Mouse (Mus musculus): ENCODE results near the gene Lss.

The Lss gene

DNA sequence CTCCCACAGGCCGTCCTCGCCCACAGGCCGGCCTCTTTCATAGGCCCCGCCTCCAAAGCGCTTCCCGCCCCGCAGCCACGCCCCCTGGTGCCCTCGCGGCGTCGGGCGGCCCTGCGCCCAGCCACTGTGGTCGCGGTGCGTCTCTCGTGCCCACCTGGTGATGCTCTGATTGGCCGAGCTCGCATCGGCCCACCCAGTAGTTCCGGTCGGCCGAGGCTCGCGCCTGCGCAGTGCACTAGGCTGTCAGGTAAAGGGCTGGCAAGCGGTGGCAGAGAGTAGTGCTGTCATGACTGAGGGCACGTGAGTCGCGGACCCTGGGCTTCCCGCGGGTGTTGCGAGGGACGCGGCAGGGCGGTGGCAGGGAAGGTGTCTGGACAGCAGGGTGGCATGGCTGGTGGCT lies at the start of gene Lss:
Gene Lss (plus strand): TSS at position 214 of the 400 bp plus-strand sequence.
- peak; percentile 96 to 97 for DNase-seq (ENCODE audit: low spot score in 2 of 2)

DNA sequence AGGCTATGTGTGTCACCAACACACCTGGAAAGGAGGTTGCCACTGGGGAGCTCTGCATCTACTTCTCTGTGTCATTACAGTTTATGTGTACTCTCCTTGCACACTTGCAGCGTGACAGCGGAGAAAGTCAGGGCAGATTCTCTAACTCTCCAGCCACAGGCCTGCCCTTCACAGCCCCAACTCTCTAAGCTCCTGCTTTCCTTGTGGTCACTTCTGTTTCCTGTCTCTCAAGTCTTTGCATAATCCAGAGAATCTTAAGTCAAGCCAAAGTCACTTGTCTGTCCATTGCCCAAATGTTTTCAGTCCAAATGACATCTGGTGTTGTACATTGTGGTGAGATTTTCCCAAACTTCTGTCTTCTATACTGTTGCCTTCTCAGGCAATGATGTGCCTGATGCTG lies 45.1 kb upstream of the Lss start:
- DNase-seq (ENCODE audit: low spot score in 2 of 2): no peak

DNA sequence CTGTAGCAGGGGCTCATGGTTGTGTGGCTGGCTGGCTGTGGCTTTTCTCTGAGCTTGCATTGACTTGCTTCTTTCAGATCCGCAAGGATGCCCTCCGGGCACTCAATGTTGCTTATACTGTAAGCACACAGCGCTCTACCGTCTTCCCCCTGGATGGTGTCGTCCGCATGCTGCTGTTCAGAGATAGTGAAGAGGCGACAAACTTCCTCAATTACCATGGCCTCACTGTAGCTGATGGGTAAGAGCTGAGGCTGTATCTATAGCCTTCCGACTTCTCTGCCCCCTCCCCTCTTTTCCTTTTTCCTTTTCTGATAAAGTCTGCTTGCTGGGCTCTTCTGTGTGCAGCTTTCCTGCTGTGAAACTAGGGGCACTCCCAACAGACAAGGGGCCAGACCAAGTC lies 43.1 kb upstream of the Lss start:
- DNase-seq (ENCODE audit: low spot score in 2 of 2): no peak

DNA sequence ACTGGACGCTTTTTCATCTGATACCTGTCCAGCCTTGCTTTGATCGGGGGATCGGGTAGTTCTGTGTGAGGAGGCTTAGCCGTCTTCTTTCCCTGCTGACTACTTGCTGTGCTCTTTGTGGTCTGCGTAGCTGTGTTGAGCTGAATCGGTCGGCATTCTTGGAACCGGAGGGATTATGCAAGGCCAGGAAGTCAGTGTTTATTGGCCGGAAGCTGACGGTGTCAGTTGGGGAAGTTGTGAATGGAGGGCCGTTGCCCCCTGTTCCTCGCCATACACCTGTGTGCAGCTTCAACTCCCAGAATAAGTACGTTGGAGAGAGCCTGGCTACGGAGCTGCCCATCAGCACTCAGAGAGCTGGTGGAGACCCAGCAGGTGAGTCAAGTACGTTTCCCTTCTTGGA lies 42.2 kb upstream of the Lss start:
- DNase-seq (ENCODE audit: low spot score in 2 of 2): no peak

DNA sequence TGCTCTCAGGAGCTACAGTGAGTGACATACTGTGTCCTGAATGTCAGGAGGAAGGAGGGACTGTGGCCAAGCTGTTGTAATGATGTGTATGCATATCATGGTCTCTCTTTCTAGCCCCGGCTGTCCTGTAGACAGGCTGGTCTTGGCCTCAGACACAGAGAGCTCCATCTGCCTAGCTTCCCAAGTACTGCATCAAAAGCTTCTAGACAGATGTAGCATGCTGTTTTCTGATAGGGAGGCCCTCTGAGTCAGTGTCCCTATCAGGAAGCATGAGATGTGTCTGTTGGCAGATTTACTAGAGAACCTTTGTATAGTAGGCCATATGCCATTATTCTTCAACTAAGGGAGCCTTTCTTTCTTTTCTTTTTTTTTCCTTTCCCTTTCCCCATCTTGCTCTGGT lies 37.9 kb upstream of the Lss start:
- DNase-seq (ENCODE audit: low spot score in 2 of 2): no peak

DNA sequence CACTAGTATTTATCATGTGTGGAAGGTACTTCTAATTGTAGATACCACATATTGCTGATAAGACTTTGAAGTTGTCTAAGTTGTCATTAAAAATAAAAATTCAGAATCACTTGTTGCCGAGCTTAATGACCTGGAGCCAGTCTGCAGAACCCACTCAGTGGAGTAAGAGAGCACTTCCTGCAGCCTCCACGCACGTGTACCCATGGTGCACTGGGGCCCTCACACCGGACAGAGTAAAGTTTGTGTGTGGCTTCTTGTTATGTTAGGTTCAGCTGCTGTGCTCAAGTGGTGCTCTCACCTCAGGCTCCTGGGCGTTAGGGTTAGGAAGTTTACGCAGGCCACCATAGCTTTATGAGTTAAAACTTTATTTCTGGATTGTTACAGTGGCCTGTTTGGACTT lies 35.9 kb upstream of the Lss start:
- no peak for DNase-seq (ENCODE audit: low spot score in 2 of 2)

DNA sequence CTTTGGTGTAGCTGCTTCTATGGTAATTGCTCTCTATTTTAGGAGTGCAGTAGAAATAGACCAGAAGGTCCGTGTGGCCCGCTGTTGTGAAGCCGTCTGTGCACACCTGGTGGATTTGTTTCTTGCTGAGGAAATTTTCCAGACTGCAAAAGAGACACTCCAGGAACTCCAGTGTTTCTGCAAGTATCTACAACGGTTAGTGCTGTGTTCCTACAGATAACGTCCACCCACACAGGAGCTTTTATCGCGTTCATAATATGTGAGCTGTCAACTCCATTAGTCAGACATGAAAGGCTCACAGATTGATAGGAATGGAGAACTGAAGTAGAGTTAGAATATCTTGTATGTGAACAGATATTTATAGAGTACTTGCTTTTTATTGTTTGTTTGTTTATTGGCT lies 35.0 kb upstream of the Lss start:
- DNase-seq (ENCODE audit: low spot score in 2 of 2): no peak

DNA sequence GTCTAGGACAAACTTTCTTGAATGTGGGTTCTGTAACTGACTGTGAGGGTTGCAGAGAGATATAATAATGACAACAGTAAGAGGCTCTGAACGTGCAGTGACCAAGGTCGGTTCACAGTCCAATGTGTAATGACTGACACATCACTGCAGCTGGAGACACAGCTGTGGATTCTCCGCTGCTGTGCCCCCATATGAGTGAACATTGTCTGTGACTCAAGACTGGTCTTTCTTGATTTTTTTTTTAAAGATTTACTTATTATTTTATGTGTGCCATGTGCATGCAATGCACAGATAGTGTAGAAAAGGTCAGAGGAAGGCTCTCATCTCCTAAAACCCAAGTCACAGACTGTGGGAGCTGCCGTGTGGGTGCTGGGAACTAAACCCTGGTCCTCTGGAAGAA lies 33.9 kb upstream of the Lss start:
- DNase-seq (ENCODE audit: low spot score in 2 of 2): no peak

DNA sequence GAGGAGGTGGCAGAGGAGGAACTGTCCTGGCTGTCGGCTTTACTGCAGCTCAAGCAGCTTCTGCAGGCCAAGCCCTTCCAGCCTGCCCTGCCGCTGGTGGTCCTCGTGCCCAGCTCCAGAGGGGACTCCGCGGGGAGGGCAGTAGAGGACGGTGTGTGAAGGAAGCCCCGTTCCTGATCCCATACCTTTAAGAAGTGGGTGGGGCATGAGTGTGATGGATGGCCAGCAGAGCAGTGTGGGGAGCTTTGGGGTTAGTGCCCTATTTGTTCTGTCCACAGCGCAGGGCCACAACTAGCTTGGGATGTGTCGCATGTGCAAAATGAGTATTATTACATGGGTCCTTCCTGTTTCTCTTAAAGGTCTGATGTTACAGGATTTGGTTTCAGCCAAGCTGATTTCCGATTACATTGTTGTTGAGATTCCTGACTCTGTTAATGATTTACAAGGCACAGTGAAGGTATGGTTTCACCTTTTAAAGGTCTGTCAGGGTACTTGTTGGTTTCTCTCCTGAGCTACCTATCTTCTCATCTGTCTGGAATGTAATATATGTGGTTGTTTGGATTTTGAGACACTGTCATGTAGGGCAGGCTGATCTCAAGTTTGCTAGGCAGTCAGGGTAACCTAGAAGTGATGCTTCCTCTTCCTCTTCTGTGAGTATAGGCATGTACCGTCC lies 27.0 kb upstream of the Lss start:
- no peak for DNase-seq (ENCODE audit: low spot score in 2 of 2)

DNA sequence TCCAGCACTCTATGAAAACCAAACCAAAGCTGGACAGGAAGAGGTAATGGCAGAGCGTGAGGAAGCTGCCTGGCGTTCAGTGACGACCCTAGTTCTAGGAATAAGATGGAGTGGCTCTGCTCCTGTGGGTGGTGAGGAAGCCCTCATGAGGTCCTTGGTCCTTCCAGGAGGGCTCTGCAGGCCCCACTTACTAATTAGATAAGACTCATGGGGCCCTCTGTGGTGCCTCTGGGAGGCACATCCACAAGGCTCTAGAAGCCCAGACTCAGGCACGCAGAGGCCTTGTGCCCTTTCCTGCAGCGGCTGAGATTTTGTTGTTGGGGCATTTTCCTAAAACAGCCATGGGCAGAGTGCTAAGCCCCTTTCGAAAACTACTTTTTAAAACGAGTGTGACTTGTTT lies 25.5 kb upstream of the Lss start:
- no peak for DNase-seq (ENCODE audit: low spot score in 2 of 2)

DNA sequence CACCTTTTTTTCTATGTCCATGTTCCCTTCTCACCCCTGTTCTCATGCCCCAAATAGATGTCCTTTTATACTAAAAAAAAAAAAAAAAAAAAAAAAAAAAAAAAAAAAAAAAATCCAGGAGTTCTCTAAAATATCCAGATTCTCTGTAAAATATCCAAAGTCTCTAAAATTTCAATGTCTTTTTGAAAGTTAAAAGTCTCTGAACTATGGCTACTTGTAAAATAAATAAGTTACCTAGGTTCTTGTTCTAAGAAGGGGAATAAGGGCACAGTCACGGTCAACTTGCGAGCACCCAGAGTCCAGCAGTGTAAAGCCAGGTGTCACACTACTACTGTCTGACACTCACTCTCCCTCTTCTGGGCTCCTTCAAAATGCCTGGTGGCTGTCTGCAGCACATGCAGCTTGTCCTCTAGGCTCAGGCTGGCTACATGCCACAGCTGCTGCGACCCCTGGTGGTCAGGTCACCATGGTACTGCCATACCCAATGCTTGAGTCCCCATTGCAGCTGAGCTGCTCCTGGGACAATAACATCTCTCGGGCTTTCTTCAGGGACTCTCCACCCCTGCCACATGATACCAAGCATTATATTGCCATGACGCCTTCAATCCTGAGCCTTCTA lies 18.3 kb upstream of the Lss start:
- peak; percentile 35 to 41 for DNase-seq (ENCODE audit: low spot score in 2 of 2)

DNA sequence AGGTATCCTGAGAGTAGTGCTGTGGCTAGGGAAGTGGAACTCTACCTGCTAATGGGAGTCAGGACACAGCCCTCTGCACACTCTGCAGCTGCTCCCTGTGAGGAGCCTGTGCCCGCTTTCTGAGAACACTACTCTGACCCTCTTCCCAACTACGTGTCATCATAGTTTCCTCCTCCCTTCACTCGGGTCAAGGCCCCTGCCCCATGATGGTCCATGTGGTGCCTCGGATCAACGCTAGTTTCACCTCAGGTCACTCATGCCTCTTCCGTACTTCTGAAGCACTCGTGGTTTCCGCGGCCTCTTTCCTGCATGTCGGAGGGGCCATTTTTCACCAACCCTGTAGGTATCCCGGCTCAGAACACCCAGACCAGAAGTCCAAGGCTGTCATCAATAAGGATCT lies 466 bp upstream of the Lss start:
- DNase-seq (ENCODE audit: low spot score in 2 of 2): no peak

DNA sequence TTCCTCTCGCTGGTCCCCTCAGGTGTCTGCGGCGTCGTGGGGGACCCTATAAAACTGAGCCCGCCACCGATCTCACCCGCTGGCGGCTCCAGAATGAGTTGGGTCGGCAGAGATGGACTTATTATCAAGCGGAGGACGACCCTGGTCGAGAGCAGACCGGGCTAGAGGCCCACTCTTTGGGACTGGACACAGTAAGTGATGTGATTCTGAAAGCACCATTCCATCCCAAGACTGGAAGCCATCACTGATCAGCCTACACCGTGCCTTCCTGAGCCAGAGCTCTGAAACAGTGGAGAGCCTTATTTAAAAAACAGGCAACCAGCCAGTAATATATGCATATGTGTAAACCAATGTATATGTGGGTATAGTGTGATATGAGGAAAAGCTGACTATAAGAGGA lies 440 bp downstream of the Lss start:
- no peak for DNase-seq (ENCODE audit: low spot score in 2 of 2)

DNA sequence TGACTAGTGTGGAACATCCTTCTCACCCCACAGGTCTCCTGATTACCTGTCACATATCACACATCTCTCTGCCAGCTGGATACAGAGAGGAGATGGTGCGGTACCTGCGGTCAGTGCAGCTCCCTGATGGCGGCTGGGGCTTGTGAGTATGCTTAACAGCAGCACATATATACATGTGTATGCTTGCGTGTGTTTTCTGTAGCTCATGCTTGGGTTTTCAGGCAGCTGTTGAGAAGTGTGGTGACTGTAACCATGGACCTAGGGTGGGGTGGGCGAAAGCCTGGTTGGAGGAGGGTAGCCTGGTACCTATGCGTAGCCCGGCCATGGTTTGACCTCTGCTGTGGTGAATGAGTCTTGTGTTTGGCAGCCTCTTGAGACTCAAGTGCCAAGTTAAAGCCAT lies 4.1 kb downstream of the Lss start:
- no peak for DNase-seq (ENCODE audit: low spot score in 2 of 2)

DNA sequence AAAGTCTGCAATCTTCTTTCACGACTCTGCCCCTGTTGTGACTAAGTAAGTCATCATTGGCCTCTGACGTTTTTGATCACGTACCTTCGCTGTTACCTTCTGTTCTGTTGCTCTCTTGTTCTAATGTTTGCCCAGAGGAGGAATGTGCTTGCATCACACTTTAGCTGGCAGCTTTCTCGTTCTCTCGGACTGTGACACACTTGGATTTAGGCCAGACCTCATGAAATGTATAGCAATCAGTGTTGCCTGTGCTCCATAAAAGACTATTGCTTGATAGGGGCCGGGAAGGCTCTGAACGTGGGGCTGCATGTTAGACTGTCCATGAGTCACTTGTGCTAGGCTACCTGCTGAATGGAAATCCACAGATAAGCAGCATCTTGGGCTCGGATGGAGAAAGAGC lies 6.2 kb downstream of the Lss start:
- DNase-seq (ENCODE audit: low spot score in 2 of 2): no peak

DNA sequence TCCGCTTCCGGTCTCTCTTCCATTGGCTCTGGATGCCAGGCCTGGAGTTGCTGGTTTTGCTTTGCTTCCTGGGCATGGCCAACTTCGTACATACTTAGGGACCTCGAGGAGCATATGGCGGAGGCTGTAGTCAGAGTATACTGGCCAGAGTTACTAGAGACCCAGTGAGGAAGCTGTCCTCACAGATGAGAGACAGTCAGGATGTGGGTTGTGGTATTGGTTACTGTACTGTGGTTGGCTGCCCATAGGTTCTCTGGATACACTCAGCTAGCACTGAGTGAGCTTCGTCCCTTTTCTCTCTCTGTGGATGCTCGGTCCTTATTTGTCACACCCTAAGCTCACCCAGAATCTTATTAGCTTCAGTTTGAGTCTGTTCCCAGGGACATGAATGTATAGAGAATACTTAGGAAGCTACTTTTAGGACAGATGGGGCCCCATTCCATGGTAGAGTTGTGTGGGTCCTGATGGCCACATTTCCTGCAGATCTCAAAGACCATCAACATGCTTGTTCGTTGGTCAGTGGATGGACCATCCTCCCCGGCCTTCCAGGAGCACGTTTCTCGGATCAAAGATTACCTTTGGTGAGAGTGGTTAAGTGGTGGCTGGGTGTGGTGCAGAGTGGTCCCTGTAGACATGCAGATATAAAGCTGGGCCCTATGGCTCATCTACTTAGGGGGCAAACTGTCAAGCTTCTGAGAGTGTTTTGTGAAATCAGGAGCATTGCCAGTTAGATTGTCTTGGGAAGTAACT lies 10.1 kb downstream of the Lss start:
- no peak for DNase-seq (ENCODE audit: low spot score in 2 of 2)

DNA sequence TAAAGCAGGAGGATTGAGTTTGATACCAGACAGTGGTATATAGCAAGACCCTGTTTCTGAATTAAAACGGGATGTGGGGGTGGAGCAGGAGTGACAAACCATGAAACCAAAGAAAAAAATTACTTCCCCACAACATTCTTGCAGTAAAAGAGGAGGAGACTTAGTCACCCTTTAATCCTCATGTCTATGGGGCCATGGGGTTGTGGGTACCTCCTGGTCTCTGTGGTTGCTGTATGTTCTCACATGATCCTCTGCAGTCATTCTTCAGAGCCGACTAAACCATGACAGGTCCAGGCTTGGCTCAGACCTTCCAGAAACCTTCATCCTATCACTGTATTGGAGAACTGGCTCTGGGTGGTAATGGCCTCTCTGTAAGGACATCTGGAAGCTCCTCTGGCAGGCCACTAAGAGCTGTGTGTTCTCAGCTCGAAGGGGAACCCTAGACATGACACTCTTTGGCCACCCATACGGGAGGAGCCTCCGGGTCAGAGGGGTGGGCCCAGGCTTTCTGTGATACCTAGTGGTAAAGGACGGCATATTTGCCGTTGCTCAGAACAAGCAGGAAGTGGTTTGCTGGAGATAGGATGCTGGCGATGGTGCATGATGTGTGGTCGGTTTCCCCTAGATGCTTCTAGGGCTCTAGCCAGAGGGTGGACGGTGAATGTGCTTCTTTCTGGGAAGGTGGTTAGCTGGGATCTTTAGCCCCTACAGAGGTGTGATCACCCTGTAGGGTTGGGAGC lies 11.4 kb downstream of the Lss start:
- DNase-seq (ENCODE audit: low spot score in 2 of 2): no peak

DNA sequence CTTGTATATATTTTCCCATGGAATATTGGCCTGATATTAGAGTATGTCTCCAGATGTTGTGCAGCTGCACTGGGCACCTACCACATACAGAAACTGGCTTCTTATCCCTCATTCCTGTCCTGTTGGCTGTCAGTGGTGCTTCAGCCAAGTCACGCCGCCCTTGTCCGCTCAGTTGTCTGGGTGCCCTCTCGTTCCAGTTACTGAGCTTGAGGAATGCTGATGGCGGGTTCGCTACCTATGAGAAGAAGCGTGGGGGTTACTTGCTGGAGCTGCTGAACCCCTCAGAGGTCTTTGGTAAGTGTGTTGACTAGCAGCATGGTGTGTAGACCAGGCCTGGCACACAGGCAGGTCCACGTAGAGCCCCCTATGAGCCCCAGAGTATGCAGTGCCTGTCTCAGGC lies 15.2 kb downstream of the Lss start:
- DNase-seq (ENCODE audit: low spot score in 2 of 2): no peak

DNA sequence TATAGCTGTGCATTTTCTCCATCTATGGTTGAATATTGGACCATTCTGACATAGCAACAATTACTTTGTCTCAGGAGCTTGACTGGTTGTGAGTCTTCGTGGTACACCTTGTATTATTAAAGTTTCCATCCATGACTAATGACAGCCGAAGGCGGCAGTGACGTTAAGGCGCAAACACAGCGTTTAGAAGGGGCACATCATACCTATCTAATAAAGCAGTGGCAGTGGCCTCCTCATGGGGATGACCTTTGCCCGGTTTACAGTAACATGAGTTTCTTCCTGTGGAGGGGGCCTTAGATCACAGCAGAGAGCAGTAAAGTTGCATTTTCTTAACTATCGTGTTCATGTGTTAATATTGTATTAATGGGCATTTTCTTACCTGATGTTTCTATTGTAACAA lies 16.8 kb downstream of the Lss start:
- no peak for DNase-seq (ENCODE audit: low spot score in 2 of 2)

DNA sequence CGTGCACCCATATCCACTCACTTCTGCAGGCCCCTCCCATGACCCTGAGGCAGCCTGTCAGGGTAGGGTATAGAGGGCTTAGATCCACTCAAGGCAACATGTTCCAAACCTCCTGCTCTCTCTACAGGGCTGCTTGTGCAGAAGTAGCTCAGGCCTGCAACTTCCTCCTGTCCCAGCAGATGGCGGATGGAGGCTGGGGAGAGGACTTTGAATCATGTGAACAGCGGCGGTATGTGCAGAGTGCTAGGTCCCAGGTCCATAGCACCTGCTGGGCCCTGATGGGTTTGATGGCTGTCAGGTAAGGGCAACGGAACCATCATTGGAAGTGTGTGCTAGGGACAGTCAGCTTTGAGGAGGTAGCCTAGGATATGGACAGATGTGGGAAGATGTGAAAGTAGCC lies 19.1 kb downstream of the Lss start:
- peak in 1 of 2 experiments; percentile 20 for DNase-seq (ENCODE audit: low spot score in 2 of 2)

DNA sequence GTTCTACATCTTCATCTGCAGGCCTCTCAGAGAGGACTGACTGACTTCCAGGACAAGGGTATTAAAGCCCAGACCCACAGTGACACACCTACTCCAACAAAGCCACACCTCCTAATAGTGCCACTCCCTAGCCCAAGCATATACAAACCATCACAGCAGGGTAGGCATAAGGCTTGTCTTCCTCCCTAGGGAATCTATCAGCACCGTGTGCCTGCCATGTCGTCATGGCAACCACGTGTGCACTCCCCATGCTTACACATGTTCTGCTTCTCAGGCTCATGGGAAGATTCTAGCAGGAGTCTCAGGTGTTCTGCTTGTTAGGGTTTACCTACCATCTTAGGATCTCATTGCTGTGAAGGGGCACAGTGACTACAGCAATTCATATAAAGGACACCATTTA lies 20.2 kb downstream of the Lss start:
- DNase-seq (ENCODE audit: low spot score in 2 of 2): no peak

DNA sequence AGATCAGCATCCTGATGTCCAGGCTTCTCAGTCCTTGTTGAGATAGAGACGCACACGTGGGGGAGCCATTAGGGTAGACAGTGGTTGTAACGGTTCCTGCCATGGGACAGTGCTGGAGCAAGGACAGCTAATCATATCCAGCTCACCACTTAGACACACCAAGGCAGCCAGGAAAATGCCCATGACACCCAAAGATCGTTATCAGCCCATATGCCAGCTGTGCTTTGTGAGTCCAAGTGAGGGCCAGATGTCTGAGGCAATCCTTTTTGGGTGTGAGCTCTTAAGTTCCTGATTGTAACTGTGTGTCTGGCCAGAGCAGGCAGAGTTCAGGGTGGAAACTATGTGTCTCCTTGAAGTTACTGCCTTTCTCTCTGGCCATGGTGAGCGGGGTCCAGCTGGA lies 22.7 kb downstream of the Lss start:
- DNase-seq (ENCODE audit: low spot score in 2 of 2): no peak

DNA sequence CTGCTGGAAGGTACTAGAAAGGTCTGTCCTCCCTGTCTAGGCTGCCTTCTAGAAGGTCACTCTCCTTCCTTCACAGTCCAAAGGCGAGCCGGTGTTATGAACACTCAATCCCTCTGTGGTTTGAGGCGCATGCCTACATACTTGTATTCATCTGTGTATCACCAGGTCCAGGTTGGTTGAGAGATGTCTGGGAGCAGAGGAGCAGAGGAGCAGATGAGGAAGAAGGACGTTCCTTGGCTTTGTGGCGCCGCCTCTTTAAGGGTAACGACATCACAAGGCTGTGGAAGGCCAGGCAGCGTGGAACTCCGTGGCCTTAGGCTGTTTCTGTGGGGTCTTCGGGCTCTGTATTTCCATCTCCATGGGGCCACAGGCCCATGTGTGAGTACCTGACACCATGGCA lies 30.6 kb downstream of the Lss start, which contains the start of gene Spatc1l:
Gene Spatc1l (plus strand): TSS at position 301 of the 400 bp plus-strand sequence.
- DNase-seq (ENCODE audit: low spot score in 2 of 2): no peak
